Mouse (Mus musculus) megakaryocyte, embryonic 14.5 days (primary cell): Measurements from ENCODE around the gene Slc25a39.

Source experiments
- FLI1 ChIP-seq: IDR thresholded peaks from 2 replicates; pipeline ENCODE4 v1.6.1; 2012; ENCODE audit warnings: low read length, inconsistent platforms, mixed read lengths
- GATA1 ChIP-seq: IDR thresholded peaks from 3 replicates; pipeline ENCODE4 v1.6.1; 2012; ENCODE audit warnings: mixed read lengths, low read length, inconsistent platforms, borderline replicate concordance

- TF ChIP-seq GATA1, result no peak
- no peak for TF ChIP-seq FLI1
Measured at GRCm38 (mm10) chr11:102434816-102435705, 27.3 kb upstream of the Slc25a39 start.
